Mouse (Mus musculus) spleen, postnatal 4 days (tissue): ENCODE results near the gene Ankrd11.

Experiments used
- DNase-seq, 2 experiments: peaks; one replicate each; pipeline ENCODE4 v3.0.0; 2022; ENCODE audit warnings: low spot score in 2 of 2

Ankrd11 gene

DNA sequence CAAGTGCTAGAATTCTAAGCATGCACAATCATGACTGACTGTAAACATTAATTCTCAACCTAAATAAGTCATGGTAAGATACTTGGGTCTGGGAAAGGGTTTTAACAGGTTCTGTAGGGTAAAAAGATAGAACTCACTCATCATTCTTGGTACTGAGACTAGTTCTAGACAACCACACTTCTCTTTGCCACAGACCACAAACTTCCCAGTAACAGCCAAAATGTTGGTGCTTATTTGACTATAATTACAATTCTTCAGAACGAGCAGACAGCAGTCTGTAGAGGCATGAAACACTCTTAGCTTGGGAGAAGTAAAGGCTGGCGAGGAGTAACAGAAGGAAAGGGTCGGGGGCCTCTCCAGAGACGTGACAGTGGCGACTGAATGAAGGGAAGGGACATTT lies 80.0 kb downstream of the Ankrd11 start:
- no peak for DNase-seq

DNA sequence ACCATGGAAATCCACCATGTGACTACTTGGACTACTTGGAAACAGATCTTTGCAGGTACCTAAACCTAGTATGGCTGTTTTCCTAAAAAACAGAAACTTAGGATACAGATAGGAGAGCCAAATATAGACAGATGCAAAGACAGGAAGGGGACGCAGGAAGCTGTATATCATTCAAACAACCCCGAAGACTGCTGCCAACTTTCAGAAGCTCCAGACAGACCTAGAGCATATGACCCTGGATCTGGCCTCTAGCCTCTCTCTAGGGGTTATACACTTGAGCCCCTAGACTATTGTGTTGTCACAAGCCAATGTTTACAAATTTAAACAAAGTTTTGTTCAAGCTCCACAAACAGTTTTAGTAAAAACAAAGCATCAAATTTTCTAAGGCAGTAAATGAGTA lies 80.6 kb downstream of the Ankrd11 start:
- DNase-seq, result no peak

DNA sequence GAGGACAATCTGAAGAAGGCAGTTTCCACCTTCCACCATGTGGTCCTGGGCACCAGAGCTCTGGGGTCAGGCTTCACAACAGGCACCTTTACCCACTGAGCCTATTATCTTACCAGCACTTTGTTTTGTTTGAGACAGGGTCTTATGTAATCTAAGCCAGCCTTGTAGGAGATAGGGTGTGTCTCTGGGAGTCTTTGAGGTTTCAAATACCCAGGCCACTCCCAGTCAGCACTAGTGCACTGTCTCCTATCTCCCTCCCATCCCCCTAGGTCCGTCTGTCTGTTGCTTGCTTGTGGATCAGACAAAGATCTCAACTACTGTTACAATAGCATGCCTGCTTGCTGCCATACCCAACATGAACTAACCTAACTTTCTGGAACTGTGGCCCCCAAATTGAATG lies 81.1 kb downstream of the Ankrd11 start:
- DNase-seq, result peak in 1 of 2 experiments; percentile 42

DNA sequence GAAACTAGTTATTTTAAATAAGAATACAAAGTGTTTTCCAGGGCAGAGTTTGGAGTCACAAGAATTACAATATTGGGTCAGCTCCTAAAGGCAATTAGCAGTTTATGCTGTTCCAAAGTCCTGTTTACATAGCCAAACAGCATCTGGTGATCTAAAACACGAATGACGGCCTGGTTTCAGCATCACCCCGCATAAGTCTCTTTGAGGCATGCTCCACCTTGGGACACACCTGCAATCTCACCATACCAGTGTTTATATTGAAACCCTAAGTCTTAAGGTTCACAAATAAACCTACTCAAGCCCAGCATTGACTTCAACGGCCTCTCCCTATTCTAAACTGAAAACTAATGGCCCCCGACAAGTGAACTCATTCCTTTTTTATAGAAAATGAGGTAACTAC lies 81.8 kb downstream of the Ankrd11 start:
- DNase-seq, result no peak

DNA sequence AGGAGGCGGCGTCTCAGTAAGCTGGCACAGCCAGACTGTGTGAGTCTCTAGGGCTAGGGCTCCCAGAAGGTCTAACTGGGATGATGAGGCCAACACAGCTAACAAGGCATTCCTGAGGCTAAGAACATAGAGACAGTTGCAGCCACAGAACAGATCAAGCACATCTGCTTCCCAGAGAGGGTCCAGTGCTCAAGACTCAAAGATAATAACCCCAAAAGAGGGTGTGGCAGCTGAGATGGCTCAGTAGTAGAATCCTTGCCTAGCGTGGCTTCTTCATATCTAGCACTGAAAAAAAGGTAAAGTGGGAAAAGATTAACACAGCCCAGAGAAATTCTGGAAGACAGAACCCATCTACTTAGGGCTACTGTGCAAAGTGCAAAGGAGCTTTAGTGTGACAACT lies 86.1 kb downstream of the Ankrd11 start:
- DNase-seq, result no peak

DNA sequence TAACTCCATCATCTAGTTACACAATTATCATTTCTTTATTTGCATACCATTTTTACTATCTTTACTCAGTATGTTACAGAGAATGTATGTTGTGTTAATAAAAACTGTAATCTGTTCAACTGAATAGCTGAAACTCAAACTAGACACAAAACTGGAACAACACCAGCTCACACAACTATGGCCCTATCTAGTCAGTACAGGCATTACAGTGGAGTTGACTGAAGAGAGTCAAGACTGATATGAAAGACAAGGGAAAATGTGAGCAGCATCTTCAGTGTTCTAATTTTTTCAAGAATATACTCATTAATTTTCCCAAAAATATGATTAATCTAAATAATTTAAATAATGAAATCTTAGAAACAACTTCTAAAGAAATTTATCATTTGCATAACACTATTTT lies 86.9 kb downstream of the Ankrd11 start:
- no peak for DNase-seq

DNA sequence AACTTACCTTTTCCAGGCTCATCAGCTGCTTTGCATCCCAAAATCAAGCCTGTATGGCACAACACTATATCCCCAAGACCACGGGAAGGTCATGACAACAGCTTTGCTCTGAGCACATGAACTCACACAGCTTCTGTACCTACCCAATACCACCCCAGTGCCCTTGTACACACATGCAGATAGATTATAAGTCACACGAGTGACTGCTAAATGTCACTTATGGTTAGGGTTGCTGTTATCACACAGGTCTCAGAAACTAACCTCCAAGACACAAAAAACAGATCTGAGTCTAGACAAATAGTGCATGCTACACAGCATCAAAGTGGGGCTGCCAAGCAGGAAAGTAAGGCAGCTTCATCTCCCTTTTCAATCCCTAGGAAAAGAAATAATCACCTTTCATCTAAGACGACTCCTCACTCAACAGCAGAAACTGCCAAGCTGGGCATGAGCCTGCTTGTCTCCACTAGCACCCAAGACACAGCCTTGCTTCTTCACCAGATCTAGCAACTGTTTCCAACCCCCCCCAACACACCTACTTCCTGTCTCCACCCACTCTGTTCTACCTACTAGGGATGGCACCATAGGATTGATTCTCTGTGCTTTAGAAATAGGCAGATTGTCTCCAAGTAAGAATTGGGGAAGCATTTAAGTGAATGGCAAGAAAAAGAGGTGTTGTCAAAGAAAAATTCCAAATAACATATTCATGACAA lies 87.8 kb downstream of the Ankrd11 start:
- no peak for DNase-seq

DNA sequence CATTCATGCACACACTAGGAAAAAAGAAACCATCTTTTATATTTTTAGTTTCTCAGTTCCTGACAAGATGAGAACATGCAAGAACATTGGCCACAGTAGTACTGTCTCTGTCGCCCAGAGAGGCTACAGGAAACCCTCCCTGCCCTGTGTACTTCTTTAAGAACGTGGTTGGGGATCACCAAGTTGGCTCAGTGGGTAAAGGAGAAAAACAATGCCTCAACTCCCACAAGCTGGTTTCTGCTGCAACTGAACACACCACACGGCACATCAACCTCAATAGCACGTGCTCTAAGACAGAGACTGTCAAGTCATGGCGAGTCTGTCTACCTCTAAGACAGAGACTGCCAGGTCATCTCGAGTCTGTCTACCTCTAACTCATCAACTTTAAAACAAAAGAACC lies 89.0 kb downstream of the Ankrd11 start:
- DNase-seq, result no peak

DNA sequence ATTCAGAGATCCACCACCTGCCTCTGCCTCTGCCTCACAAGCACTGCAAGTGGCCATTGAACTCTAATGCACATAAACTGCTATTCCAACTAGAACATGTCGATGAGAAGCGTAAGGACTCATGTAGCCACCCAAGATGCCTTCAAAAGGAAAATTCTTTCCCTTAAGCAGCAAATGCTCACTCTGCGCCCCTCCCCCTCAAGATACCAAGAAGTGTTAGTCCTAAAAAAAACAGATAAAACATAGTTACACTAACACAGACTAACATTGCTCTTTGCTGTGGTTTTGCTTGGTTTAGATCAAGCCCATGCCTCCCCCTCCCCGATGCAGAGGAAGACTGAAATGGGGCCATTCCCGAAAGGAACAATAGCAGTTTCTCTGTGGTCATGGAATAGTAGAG lies 90.6 kb downstream of the Ankrd11 start:
- DNase-seq, result no peak

DNA sequence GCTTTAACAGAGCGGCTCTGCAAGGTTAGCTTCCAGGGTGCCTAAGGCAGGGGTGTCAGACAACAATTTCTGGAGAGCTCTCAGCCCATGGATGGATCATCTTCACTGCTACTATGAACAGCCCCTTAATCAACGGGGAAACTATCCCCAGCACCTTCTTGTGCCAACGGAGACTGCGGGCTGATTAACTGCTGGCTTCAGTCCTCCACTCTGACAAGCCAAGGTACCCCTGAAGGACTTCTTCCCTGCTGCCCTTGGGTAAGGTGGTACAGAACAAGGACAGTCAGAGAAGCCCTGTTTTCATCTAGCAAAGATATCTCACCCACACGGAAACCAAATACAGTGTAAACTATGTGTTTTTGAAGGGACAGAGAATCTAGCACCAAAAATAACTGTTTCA lies 92.4 kb downstream of the Ankrd11 start:
- no peak for DNase-seq

DNA sequence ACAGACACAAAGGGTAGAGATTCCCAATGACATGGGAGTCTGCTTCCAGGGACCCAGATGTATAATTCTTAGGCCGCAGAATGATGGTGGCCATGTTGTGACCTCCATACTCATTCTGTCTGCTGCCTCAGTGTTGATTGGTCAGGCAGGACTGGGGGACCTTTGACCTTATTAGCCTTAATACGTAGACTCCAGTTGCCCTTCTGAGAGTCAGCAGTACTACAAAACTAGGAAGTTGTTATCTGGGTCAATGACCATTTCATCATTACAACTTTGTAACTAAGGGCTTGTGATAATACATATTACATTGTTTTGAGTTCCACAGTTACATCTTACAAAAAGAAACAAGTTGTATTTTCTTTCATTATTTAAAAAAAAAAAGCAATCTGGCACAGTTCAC lies 96.3 kb downstream of the Ankrd11 start:
- no peak for DNase-seq

DNA sequence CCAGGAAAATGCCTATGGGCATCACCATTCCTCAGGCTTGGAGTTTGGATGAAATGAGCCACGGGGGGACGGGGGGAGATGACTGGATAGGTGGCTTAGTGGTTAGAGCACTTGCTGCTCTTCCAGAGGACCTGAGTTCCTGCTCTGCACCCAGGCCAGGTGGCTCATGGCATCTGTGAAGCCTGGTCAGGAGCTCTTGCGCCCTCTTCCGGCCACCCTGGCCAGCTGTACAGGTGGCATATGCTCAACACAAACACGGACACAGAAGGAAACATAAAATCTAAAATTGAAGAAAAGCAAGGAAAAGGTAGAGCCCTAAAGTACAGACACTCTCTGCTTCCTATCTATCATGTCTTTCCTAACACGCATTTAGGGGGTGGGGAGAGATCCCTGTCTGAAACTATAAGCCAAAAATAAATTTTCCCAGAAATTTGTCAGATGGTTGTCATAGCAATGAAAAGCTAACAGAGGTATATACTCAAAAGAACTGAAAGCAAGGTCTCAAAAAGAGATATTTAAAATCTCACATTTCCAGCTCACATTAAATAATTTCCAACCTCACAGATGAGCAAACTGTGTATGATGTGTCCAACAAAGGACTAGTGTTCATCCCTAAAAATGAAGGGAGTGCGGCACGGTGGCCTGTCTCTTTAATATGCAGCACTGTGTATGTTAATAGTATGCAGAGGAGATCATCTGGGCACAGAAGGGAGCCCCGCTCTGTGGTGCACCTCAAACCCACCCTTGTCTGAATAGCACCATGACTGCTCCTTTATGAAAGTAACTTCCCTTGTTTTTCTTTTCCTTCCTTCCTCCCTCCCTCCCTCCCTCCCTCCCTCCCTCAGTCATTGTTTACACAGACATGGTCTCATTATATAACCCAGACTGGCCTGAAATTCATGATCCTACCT lies 99.0 kb downstream of the Ankrd11 start:
- DNase-seq, result peak; percentile 38 to 72

DNA sequence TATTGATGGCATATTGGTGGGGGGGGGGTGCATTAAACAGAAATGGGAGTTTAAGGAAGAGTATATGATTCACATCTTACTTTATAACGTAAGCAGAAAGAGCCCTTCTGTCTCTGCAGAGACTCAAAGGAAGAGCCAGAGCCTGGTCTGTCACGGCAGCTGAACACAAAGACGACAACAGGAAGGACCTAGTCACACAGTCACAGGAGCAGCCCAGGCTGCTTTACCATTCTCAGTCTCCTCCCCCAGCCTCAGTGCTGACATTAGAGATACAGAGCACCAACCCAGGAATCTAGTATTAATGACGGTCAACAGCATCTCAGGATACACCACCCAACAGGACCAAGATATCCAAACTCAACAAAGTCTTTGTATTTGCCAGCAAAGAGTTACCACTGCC lies 103.5 kb downstream of the Ankrd11 start:
- DNase-seq, result peak in 1 of 2 experiments; percentile 42

DNA sequence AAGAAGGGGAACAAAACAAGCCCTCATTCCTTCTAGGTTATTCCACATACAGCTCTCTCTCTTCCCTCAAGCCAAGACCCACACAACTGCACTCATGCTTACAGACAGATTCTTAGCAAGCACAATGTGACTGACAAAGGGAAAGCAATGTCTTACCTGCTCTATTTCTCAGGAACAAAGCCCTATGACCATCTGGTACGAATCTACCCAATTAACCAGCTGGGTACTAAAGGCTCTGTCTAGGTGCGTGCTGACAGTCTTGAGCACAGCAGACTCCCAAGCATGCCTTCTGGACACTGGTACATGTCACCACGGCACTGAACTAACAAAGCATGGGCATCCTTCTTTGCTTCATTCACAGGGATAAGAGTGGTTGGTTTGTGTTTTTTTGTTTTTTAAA lies 103.9 kb downstream of the Ankrd11 start:
- DNase-seq, result no peak

DNA sequence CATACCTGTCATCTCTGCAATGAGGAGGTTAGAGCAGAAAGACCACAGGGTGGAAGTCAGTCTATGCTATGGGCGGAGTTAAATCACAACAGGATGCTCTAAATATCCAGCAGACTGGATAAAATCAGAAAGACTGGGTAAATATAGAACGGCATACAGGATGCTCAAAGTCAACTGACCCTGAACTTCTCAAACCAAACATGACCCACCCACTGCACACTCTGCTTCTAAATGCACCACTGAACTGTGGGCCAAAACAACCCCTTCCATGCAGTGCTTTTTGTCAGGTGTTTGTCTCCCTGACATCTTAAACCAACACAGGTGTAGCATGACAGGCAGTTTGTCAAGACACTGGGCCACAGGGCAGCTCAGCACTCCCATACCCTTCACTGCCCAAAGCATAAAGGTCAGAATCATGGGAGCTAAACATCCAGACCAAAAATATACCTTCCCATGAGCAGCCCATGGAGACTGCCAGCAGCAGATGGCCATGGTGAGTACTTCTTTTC lies 104.5 kb downstream of the Ankrd11 start:
- no peak for DNase-seq

DNA sequence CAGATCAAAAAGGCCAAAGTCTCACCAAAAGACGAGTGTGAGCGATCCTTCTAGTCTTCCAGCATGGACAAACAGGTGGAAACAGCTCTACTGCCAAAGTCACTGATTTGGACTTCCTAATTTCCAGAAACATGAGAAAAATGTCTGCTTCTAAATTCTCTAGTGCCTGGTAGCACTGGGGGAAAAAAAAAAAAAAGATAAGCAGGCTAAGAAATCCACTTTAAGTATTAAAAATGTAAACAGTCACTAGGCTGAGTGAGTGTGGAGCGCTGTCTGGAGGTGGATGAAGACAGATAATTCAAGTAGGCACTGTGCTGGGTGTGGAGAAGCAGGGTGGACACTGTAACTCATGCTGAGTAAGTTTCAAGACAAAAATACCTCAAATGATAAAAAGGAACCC lies 106.2 kb downstream of the Ankrd11 start:
- DNase-seq, result no peak

DNA sequence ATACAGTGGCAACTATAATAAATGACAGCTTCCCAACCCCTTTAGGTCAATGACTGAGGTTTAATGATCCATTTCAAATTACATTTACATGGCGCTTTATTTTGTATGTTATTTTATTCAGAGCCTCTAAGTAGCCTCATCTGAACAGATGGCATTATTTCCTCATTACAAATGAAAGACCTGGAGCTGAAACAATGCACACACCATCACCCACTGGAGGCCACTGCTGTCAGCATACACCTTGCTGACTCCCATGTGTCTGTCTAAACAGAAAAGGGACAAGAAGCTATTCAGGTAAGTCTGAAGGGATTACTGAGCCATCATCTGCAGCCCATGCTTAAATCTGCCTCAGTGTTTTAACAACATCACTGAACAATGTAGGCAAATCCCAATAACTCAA lies 107.0 kb downstream of the Ankrd11 start:
- DNase-seq, result no peak

DNA sequence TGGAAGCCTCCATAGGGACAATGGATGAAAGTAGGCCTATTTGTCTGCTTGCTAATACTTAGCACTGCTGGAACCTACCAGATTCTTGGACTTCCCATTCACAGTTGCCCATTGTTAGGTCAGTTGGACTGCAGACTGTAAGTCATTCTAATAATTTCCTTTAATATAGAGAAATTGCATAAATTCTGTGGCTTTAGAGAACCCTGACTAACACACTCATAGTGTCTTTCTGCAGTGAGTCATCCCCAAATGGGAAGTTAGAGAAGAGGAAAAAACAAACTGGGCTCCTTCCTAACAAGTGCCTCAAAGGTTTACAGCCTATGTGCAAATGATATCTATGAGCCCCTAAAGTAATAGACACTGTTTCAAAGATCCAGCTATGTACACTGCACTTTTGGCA lies 108.1 kb downstream of the Ankrd11 start:
- DNase-seq, result no peak

DNA sequence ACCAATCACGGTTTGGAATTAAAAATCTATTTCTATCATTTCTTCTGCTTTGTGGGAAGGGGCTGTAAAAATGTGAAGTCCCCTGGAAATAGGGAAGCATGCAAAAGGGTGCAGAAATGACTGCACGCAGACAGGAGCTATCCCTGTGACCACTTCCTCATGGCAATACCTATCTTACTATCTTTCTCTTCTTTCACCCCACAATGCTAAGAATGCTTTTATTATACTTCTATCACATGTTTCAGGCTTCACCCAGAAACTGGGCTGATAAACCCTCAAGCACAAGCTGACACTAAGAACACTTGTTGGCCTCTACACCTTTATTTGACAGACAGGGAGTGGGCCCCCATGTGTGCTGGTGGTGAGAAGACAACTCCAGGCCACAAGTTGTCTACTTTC lies 109.5 kb downstream of the Ankrd11 start:
- DNase-seq, result no peak

DNA sequence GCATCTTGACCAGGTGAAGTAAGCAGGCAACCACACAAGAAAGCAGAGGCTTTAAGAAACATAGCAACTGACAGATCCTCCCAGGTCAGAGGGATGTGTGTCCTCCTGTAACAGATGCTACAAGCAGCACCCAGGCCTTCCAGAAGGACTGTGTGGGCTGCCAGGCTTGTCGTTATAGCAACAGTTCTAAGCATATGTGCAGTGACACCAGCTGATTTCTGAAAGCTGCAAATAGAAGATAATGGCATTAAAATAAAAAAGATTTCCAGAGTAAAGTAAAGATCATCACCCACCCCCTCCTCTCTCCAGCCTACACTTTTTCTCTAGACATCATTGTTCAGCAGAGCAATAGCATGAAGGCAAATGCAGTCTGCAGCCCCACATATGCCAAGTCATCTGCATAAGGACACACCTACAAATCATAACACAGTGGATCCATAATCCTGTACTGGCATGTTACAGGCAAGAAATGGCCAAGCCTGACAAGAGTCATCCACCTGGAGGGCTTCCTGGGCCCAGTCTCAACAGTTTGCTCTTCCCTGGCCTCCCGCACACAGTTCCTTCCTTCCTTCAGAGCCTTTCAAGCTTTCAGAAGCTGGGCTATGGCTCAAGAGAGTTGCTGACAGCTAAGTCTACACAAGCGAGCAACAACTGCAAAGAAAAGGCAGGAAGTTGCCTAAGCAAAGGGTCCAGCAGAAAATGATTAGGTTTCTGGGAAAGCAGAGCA lies 110.1 kb downstream of the Ankrd11 start:
- DNase-seq, result no peak

DNA sequence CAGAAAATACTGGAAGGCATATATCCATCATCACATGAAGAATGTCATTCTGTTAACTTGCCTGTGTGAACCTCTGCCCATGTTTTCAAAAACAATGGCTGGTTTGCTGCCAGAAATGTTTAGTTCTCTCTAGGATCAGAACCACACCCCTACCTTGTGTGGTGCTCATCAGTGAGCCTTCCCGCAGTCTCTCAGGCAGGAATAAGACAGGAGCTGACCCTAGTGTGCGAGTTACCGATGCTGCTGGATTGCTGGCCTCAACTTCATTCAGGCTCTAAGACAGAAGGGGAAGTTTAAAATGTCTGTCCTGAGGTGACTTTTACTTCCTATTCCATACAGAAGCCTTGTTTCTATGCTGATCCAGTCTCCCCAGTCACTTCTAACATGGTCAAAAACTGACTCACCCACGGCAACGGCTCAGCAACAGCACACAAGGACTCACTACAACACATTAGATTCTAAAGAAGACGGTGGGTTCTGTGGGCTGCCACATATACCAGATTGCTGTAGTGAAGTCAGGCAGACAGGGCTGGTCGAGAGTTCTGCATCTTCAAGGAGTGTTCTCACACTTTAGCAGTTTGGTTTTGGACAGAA lies 113.3 kb downstream of the Ankrd11 start:
- DNase-seq, result no peak

DNA sequence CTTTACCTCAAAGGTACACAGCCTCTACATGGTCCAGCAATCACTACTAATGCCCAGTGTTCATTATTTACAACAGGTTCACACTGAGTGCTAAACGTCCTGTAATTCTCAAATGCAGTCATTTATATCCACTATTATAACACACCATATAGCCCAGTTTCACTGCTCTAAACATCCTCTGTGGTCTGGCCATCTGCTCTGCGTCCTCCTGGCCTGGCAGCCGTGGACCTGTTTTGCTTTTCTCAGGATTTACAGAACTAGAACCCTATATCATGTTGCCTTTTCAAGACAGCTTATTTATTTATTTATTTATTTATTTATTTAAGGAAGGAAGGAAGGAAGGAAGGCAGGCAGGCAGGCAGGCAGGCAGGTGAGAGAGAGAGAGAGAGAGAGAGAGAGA lies 114.2 kb downstream of the Ankrd11 start:
- no peak for DNase-seq
